Mouse (Mus musculus) naive thymus-derived CD4-positive, alpha-beta T cell, adult 2 months (primary cell): ENCODE measurements around the gene Zbtb7b.

Experiments used
- DNase-seq: peaks from one replicate; pipeline ENCODE4 v3.0.0-alpha.2; 2011; ENCODE audit warnings: low read depth

The Zbtb7b gene

GRCm38 (mm10) chr3:89418170-89418860, 23.7 kb upstream of the Zbtb7b start, which contains the start of the genes Cks1b and Shc1:
Gene Cks1b (minus strand): TSS chr3:89418383.
Gene Shc1 (plus strand): TSS chr3:89418443.
- peak; percentile 97 for DNase-seq

GRCm38 (mm10) chr3:89417840-89418169, 23.2 kb upstream of the Zbtb7b start:
- no peak for DNase-seq

DNA sequence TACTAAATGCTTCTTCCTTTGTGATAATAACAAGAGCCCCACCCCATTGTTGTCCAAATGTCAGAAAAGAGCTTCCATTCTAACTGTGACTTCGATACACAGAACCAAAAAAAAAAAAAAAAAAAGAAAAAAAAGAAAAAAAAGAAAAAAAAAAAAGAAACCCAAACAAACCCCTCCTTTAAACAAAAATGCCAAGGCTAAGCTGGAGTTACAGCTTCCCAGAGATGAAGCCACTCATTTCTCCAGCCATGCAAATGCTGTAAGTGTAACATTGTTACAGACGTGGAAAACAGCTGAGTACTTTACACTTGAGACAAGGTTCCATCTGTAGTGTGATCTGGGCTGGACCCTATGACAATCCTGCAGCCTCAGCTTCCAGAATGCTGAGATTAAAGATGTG, 22.6 kb upstream of the Zbtb7b start:
- DNase-seq: no peak

- no peak for DNase-seq
Measured at GRCm38 (mm10) chr3:89416158-89416557, 21.6 kb upstream of the Zbtb7b start.

DNA sequence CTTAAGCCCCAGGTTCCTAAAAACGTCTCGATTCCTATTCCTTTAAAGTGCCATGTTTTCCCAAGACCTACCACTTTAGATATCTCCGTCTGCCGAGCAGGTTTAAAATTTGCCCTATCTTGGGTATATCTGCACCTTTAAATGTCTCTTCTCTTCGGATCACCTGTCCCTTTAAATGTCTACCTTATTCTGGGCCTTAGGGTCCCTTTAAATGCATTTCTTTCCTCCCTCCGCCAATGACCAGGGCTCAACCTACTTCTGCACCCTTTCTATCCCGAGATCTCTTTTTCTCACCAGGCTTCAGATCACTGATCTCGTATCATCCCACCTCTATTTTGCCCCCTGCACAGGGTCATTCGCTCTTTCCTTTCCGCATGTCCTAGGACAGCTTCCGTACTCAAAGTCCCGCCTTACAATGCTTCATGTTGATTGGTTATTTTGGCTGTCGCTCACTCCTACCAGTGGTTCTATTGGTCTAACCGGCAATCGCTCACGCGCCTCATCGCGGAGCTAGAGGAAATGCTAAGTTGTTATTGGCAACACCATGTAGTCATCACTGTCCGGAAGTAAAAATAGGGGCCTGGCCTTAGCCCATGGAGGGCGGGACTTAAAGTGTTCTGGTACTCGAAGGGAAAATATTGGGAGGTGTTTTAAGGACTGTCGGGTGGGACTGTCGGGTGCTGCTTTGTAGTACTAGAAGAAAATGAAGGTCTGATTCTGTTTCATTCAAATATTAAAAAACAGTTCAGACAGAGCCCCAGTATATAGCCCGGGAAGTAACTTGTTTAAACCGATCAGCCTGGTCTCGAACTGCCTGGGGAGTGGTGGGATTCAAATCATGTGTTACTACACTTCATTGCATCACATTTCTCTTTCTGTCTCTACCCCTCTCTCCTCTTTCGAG, 17.2 kb upstream of the Zbtb7b start, which contains the start of gene Flad1:
Flad1 (minus strand) TSS at position 381 of the 904 bp plus-strand sequence.
- DNase-seq: peak; percentile 100

DNA sequence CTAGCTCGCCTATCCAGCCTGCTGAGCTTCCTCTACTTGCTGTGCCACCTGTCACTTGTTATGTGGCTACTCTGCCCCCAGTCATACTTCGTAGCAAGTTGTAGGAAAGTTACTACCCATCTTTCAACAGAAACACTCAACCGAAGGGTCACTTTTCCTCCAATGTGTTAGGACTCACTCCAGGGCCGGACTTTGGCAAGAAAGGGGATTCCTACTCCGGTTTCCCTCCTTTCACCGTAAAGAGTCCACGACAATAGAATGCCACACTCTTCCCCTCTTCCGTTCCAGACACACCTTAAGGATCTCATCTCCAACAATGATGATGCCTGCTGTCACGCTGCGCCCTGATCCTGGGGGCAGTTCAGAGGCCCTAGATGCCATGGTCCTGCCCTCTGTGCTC, 16.3 kb upstream of the Zbtb7b start:
- DNase-seq: no peak

GRCm38 (mm10) chr3:89409701-89410100, 15.1 kb upstream of the Zbtb7b start:
- DNase-seq: no peak

GRCm38 (mm10) chr3:89408448-89408847, 13.9 kb upstream of the Zbtb7b start:
- DNase-seq: no peak

DNA sequence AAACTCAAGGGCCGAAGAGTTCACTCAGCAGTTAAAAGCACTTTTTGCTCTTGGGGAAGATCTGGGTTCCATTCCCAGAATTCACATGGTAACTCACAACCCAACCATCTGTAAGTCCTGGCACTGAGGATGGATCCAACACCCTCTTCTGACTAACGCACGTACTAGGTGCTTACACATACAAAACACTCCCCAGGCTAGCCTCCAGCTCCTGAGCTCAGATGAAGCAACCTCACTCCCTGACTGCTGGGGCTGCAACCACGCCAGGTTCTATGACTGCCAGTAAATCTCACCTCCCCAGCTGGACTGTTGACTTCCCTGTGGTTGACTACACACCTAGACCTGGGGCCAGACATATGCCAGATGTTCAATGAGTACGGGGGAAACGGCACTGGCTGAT, 12.3 kb upstream of the Zbtb7b start:
- no peak for DNase-seq

DNA sequence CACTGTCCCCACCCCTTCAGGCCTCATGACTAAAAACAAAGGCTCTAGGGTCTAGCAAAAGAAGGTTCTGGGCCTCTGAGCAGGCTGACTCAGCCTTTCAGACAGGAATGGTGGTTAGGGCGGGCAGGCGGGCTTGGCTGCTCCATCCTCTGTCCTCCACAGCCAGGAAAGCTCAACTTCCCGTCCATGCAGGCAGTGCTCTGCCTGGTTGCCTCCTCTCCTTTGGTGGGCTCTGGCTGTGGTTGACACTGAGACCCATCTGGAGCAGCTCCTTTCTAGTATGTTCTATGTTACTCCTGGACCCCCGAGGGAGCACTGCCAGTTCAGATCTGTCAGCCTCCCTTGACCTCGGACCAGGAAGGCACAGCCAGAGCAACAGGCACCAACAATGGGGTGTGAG, 8.1 kb upstream of the Zbtb7b start, which contains the start of gene Lenep:
Lenep (minus strand) TSS at position 101 of the 400 bp plus-strand sequence.
- DNase-seq: no peak

- no peak for DNase-seq
Measured at GRCm38 (mm10) chr3:89401329-89401728, 6.8 kb upstream of the Zbtb7b start.

- no peak for DNase-seq
Measured at GRCm38 (mm10) chr3:89396654-89397005, 2.1 kb upstream of the Zbtb7b start.

GRCm38 (mm10) chr3:89395806-89396653, 1.5 kb upstream of the Zbtb7b start:
- DNase-seq: peak; percentile 80

- no peak for DNase-seq
Measured at GRCm38 (mm10) chr3:89395419-89395805, 836 bp upstream of the Zbtb7b start.

GRCm38 (mm10) chr3:89394894-89395256, 299 bp upstream of the Zbtb7b start:
- DNase-seq: no peak

GRCm38 (mm10) chr3:89393605-89394004, 971 bp downstream of the Zbtb7b start:
- peak; percentile 93 for DNase-seq

DNA sequence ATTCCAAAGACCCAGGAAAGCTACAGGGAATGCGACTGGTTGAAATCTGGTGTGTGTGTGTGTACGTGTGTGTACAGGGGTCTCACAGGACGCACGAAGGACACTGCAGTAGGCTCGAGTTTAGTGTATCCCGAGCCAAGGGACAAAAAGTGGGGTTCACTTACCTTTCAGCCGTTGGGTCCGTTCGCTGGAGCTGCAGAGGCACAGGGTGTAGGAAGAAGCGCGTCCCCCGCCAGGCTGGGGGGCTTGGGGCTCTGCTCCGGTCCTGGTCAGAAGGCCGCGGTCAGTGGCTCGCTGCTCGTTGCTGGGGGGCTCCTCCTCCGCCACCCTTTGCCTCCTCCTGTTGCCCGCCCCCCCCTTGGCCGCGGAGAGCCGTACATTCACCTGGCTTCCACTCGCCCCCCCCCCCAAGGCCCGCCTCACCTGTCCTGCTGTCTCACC, 1.7 kb downstream of the Zbtb7b start:
- peak; percentile 55 for DNase-seq

DNA sequence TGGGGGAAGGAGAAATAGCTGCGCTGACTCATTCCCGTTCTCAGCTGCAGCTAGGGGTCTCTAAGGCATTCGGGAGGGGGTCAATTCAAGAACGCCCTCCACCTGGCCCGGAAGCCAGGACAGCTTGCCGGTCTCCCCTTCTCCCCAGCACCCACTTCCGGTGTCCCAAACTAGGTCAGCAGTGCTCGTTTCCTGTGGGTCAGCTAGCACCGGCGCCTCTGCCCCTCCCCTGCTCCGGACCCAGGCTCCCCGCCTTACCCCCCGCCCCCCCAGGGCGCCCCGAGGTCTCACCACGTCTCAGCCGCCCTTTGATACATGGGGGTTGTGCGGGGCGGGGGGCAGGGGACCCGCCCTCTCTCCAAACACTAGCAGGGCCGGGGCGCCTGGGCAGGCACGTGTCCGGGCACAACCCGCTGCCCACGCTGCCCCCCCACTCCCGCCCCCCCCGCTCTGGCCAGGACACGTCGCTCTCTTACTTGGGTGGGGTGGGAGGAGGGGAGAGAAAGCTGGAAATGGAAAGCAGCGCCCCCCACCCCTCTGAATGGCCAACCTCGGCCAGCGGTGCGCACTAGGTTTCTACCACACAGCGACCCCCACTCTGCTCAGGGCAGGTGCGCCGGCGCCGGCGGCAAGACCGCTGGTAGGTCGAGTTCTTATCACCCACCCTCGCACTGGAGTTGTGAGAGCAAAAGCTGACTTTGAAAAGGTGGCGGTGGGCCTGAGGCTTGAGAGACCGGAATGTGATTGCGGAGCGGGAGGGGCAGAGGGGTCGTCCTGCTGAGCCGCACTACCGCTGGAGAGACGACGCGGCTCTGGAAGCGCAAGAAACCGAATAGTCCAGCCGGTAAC, 2.7 kb downstream of the Zbtb7b start:
- DNase-seq: peak; percentile 46

- DNase-seq: peak; percentile 64
Measured at GRCm38 (mm10) chr3:89390699-89391662, 3.6 kb downstream of the Zbtb7b start.

DNA sequence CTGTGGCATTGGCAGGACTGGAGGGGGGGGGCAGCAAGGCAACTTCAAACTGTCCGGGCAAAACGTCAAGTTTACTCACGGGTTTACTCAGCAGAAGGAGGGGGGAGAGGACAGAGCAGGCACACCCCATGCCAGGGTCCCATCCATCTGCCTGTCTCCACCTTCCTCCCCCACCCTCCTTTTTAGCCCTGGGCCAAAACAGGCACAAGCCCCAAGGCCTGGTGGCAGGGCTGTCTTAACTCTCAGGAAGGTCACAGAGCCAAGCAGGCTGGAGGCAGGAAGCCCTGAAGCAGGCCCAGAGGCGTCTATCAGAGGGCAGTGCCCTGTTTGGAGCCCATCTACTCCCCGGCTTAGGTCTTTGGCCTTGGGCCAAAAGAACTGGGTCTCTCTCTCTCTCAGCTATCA, 4.5 kb downstream of the Zbtb7b start:
- no peak for DNase-seq
